Mouse (Mus musculus) adrenal gland, adult (tissue): ENCODE results near the gene Rnf5.

Experiments used
- DNase-seq, 2 experiments: peaks; one replicate each; pipeline ENCODE4 v3.0.0; 2022 to 2023; ENCODE audit warnings: low spot score in 1 of 2; ENCODE audit not compliant: inconsistent age in 2 of 2

The Rnf5 gene

DNA sequence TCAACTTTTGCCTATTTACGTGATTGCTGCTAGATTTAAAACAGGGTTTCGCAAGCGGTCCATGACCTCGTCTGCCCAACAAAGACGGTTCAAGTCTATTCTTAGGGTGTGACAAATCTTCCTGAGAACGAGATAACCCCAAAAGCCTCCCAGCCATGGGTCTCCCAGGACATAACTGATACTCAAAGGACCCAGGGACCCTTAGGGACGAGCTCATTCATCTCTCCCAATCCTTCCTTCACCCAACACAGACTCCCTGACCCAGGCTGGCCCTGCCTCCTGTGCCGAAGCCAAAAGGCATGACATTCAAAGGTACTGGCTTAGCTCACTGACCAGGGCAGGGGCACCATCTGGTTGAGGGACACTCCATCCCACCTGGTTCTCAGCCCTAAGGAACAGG is 47.1 kb downstream of the Rnf5 start:
- peak in 1 of 2 experiments; percentile 63 for DNase-seq

DNA sequence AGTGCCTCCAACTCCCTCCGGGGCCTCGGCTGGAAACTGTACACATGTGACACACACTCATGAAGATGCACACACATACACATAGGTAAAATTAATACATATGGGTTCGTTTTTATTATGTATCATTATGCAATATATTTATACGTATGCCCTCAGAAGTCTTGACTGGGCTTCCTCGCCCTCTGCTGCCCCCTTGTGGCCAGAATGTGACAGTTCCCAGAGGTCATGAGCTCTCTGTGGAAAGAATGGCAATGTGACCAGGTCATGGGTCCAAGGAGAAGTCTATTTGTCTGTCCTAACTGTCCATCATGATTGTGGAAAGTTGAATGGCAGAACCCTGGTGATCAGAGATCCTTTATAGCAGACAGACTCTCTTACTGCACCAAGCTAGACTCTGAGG is 48.0 kb downstream of the Rnf5 start:
- peak; percentile 78 to 94 for DNase-seq
